Mouse (Mus musculus) brain, embryonic 14.5 days (tissue): Measurements from ENCODE around the gene Men1. TPM values are rescaled to one million over a fixed set of nuclear protein-coding genes. Genes with fewer than 3 reads are reported as not detected.

Source experiments
- DNase-seq: peaks from one replicate; pipeline ENCODE4 v3.0.0-alpha.2; 2011; ENCODE audit warnings: low read depth
- CTCF ChIP-seq: fragments of 200-500 bp; IDR thresholded peaks from 2 replicates; pipeline ENCODE4 v1.5.1; 2012; ENCODE audit warnings: inconsistent platforms, mild to moderate bottlenecking, moderate library complexity, borderline replicate concordance; ENCODE audit not compliant: insufficient read depth, insufficient read length; ENCODE audit errors: extremely low read depth
- POLR2A ChIP-seq: fragments of 200-500 bp; IDR thresholded peaks from 2 replicates; pipeline ENCODE4 v1.6.1; 2012; ENCODE audit warnings: mild to moderate bottlenecking, inconsistent platforms, borderline replicate concordance; ENCODE audit not compliant: poor library complexity, insufficient read depth, insufficient read length, severe bottlenecking; ENCODE audit errors: extremely low read depth
- polyA plus RNA-seq: library from polyadenylated mRNA; depleted of rRNA; stranded (reverse); fragments of >200 nt; gene quantifications from 2 replicates; pipeline ENCODE4 v1.2.3, GENCODE M21; 2012

The Men1 gene
- polyA plus RNA-seq, 1 experiment = 105 TPM

DNA sequence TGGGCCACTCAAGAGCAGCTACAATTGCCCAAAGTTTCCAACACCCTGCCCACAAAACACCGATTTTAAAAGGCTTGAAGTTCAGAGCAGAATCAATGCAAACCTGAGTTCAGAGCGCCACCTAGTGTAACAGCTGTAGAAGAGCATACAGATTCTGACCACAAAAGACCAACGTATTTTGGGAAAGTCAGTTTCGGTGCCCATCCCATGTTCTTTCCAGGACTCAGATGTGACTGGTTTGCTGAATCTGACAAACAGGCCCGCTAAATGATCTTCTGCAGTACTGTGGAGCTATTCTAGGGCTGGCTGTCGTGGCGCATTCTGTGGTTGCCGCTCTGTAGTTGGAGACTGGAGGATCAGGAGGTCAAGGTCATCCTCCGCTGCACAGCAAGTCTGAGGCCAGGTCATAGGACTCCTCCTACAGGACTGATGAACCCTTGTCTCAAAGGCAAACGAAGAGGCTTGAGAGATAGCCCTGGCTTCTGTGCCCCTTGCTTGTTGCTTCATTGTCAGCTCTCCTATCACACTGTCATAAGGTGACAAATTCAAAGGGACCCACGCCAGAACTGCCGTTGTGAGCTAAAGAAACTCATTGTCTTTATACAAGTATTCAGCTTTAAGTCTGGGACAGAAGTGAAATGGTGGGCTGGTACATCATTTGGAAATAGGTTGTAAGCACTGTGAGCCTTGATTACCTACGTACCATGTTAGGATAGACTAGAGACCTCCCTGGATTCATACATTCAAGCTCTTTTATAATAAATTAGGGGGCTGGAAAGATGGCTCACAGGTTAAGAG is 2.9 kb upstream of the Men1 start:
- peak; percentile 81 for TF ChIP-seq CTCF
- no peak for TF ChIP-seq POLR2A
- peak; percentile 89 for DNase-seq

DNA sequence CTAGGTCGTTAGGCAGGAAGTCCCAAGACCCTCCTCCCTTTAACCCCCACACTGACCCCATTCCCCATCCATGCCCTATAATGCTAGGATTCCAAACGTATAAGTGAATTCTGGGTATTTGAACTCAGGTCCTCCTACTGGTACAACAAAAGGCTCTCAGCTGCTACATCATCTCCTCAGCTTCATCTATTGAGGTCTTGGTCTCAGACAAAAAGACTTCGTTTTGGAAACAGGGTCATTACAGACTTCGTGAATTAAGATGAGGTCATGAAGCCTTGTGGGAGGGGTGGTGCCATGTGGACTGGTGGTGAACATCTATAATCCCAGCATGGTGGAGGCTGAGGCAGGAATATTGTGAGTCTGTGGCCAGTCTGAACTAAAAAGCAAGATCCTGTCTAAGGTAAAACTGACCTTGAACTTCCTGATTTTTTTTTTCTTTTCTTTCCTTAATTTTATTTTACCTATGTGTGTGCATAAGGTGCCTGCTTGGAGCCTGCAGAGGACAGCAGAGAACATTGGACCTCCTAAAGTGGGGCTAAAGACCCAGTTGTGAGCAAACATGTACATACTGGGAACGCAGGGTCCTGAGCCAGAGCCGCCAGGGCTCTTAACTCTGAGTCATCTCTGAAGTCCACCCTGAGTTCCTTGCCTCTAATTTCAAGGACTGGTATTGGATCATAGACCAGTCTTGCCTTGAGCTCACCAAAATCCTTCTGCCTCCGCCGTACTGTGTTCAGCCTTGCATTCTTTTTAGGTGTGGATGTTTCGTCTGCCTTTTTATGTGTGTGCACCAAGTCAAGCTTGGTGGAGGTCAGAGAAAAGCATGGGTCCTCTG is 801 bp upstream of the Men1 start:
- DNase-seq = no peak
- TF ChIP-seq CTCF = no peak
- TF ChIP-seq POLR2A = no peak

DNA sequence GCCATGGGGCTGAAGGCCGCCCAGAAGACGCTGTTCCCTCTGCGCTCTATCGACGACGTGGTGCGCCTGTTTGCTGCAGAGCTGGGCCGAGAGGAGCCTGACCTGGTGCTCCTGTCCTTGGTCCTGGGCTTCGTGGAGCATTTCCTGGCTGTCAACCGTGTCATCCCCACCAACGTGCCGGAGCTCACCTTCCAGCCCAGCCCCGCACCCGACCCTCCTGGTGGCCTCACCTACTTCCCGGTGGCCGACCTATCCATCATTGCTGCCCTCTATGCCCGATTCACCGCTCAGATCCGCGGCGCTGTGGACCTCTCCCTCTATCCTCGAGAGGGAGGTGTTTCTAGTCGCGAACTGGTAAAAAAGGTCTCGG is 664 bp downstream of the Men1 start:
- TF ChIP-seq POLR2A (no peak), CTCF (no peak)
- peak; percentile 13 for DNase-seq

DNA sequence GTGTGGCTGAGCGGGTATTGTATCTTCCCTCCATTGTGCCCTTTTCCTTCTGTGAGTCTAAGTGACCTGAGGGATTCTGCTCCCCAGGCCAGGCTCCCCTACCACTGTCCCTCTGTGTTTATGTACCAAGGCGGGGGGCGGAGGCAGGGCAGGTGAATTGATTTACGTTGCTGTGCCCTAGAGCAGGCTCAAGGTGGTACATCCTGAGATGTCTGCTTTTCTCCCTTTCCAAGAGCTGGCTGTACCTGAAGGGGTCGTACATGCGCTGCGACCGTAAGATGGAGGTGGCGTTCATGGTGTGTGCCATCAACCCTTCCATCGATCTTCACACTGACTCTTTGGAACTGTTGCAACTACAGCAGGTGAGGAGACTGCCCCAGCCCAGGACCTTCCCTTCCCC is 2.1 kb downstream of the Men1 start:
- DNase-seq = no peak
- TF ChIP-seq CTCF (no peak), POLR2A (no peak)

DNA sequence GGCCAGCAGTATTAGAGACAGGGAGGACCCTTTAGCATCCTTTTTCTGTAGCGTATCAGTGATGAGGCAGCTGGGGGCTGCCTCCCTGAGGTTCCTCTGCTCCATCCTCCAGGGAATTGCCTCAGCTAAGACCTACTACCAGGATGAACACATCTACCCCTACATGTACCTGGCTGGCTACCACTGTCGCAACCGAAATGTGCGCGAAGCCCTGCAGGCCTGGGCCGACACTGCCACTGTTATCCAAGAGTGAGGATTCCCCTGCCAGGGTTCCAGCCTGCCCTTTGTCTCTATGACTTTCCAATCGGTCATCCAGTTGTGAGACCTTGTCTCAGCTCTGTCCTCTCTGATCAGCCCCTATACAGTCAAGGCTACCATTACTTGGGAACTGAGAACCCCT is 3.4 kb downstream of the Men1 start:
- DNase-seq = no peak

DNA sequence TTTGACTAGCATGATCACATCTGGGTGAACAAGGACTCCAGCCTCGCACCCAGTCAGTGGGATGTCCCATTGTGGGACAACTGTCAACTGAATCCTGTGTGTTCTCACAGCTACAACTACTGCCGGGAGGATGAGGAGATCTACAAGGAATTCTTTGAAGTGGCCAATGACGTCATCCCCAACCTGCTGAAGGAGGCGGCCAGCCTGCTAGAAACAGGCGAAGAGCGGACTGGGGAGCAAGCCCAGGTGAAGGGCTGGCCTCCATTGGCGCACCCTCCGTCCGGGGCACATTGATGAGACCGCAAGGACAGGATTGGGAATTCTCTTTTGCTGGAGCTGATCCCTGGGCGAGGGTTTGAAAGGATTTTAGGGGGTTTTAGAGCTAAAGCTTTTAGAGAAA is 3.9 kb downstream of the Men1 start:
- TF ChIP-seq POLR2A = no peak
- TF ChIP-seq CTCF = no peak
- DNase-seq = no peak

More for the DNA sequence above, 3.4 kb downstream of the Men1 start:
- no peak for TF ChIP-seq POLR2A
- no peak for TF ChIP-seq CTCF

DNA sequence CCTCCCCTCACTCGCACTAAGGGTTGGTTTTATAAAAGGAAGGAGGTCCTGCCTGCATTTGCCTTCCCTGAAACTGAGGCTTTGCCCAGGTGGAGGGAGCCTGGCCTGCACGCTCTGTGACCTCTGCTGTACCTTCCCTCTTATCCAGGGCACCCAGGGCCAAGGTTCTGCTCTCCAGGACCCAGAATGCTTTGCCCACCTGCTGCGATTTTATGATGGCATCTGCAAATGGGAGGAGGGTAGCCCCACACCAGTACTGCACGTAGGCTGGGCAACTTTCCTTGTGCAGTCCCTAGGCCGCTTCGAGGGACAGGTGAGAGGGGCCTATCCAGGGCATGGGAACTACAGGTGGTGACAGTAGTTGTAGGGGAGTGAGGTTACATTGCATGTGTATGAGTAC is 4.4 kb downstream of the Men1 start:
- no peak for TF ChIP-seq POLR2A
- TF ChIP-seq CTCF = no peak
- no peak for DNase-seq

DNA sequence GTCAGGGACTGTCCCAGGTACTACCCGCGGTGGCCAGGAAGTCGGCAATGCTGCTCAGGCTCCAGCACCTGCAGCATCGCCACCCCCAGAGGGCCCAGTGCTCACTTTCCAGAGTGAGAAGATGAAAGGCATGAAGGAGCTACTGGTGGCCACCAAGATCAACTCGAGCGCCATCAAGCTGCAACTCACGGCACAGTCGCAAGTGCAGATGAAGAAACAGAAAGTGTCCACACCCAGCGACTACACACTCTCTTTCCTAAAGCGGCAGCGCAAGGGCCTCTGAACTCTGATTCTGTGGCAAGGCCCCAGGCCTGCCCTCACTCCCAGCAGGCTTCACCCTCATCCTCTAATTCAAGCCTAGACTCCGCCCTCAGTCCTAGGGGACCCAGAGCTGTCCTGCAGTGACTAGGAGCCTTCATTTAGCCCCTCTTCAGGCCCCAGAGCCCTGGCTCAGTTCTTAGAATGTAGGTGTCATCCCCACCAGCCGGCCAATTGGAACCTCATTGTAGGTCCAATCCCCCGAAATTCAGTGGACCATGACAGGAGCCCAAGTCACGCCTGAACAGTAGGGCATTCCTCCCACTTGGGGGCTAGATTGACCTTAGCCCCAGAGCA is 5.2 kb downstream of the Men1 start:
- no peak for TF ChIP-seq POLR2A
- no peak for TF ChIP-seq CTCF
- DNase-seq = no peak

DNA sequence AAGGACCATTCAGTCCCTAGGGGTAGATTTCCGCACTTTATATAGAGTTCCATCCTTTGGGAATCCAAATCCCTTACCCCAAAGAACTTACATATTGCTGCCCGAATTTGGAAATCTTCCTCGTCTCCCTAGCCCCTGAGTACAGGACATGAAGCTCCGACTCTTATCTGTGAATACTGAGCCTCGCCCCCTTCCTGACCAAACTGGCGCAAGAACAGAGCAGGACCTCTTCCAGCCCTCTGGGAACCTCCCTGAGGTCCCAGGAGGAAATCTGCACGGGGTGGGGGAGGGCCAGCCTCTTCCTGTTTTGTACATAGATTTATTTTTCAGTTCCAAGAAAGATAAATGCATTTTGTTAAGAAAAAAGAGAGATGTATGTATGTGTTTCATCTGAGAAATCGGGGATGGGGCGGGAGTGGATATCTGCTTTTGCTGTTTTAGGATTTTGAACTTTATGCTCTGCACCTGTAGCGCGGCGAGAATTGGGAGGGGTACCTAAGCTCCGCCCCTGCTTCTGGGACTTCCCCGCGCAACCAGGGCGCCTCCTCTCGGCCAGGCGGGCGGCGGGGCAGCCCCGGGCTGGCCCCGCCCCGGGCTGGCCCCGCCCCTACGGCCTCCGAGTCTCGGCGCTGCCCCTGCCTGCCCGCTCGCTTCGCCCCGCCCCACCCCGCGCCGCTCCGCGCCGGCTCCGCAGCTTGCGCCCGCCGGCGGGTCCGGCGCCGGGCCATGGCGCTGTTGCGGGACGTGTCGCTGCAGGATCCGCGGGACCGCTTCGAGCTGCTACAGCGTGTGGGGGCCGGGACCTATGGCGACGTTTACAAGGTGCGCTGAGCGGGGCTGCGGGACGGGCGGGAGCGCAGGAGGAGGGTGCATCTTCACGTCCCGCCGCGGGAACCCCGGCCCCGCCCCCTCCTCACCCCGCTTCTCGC is 6.0 kb downstream of the Men1 start, which contains the start of gene Map4k2:
Map4k2 (plus strand) TSS at position 612 of the 929 bp plus-strand sequence.
- peak; percentile 18; the same call in 1 of the 2 replicates for TF ChIP-seq CTCF
- 0 out of 2 replicates have a peak, but pooled peaks have one; percentile 9 for TF ChIP-seq POLR2A
- DNase-seq = peak; percentile 66

DNA sequence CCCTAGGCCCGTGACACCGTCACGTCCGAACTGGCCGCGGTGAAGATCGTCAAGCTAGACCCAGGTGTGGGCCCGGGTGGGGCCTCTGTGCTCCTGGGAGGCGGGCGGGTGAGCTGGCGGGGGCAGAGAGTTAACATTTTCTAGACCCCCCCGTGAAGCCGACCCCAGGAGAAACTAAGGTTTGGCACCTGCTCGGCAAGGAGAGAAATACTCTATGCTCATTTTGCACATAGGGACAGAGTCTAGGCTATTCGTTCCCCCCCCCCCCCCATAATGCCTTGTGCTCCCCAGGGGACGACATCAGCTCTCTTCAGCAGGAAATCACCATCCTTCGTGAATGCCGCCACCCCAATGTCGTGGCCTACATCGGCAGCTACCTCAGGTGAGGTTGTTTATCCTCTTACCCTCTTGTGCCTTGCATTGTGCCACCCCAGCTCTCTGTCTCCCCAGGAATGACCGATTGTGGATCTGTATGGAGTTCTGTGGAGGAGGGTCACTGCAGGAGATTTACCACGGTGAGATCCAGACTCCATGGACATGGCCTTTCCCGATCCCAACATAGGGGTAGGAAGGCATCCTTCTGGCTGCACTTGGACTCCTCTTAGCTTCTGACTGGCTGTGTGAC is 6.8 kb downstream of the Men1 start:
- no peak for TF ChIP-seq CTCF
- TF ChIP-seq POLR2A = no peak
- DNase-seq = no peak
